Mouse (Mus musculus) lung, embryonic 15.5 days (tissue): Measurements from ENCODE around the gene Mlst8. TPM values are rescaled to one million over a fixed set of nuclear protein-coding genes. Genes with fewer than 3 reads are reported as not detected.

Experiments
- ATAC-seq: fragments of 200-750 bp; cut with Nextera tagmentation; 2 replicates; pipeline ENCODE4 v1.8.0; 2017; ENCODE audit warnings: moderate number of reproducible peaks, borderline replicate concordance; ENCODE audit not compliant: low FRiP score, low TSS enrichment; ENCODE audit errors: extremely low read depth
- H3K27ac ChIP-seq: fragments of 300-500 bp; sonication (generic); 2 replicates; pipeline ENCODE4 v1.5.1; 2015; ENCODE audit warnings: moderate library complexity, mild to moderate bottlenecking, inconsistent platforms
- H3K27me3 ChIP-seq: fragments of 300-500 bp; sonication (generic); 2 replicates; pipeline ENCODE4 v1.6.1; 2015; ENCODE audit warnings: inconsistent platforms
- H3K36me3 ChIP-seq: fragments of 300-500 bp; sonication (generic); 2 replicates; pipeline ENCODE4 v1.6.1; 2015; ENCODE audit warnings: inconsistent platforms
- H3K4me1 ChIP-seq: fragments of 300-500 bp; sonication (generic); 2 replicates; pipeline ENCODE4 v1.6.1; 2015; ENCODE audit warnings: inconsistent platforms
- H3K4me2 ChIP-seq: fragments of 300-500 bp; sonication (generic); 2 replicates; pipeline ENCODE4 v1.6.1; 2015; ENCODE audit warnings: inconsistent platforms, mild to moderate bottlenecking, moderate library complexity
- H3K4me3 ChIP-seq: fragments of 300-500 bp; sonication (generic); 2 replicates; pipeline ENCODE4 v1.5.1; 2015; ENCODE audit warnings: mild to moderate bottlenecking, inconsistent platforms
- H3K9ac ChIP-seq: fragments of 300-500 bp; sonication (generic); 2 replicates; pipeline ENCODE4 v1.6.1; 2015; ENCODE audit warnings: inconsistent platforms
- H3K9me3 ChIP-seq: fragments of 300-500 bp; sonication (generic); 2 replicates; pipeline ENCODE4 v1.6.1; 2016; ENCODE audit warnings: inconsistent platforms
- WGBS: fragments of 180-500 bp; shearing (Covaris S2); methylation state at CpG from one replicate; pipeline ENCODE4 v1.1.7; 2015; 5-methylcytosine and 5-hydroxymethylcytosine counted together
- polyA plus RNA-seq: library from polyadenylated mRNA; unstranded; fragments of >200 nt; fragmentation: Nextera tagmentation; extraction: Ambion mirVana; gene quantifications from 2 replicates; pipeline ENCODE4 v1.2.1, GENCODE M21; 2015

Gene Mlst8
- polyA plus RNA-seq, 1 experiment from 2014 or later: 34.5 TPM

DNA sequence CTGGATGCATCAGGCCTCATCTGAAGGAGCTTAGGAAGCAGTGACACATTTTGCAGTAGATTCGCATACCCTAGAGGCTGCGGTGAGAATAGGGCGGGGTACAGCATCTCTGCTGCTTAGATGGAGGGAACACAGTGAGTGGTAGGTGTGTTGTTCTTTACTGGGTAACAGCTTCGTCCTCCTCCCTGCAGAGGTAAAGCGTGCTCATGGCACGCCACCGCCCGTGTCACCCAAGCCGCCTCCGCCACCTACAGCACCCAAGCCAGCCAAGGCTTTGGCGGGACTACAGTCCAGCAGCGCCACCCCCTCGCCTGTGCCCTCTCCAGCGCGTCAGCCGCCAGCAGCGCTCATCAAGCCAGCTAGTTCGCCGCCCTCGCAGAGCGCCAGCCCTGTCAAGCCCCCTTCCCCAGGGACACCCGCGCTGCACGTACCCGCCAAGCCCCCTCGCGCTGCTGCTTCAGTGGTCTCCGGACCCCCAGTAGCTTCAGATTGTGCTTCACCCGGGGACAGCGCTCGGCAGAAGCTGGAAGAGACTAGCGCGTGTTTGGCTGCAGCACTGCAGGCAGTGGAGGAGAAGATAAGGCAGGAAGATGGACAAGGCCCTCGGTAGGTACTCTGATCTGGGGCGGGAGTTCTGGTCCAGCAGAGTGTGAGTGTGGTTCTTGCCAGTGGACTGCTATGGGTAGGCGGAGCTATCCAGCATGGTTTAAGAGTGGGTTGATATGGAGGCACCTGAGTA, 27.6 kb upstream of the Mlst8 start:
- 0 out of 2 replicates have a peak, but pooled peaks have one; percentile 2 for ATAC-seq
- Histone ChIP-seq H3K9me3 (no peaks in the 10 kb centered on the region), H3K27ac (no peak overlapping the region), H3K4me2 (peak overlapping the region; percentile 41), H3K36me3 (peaks cover 36% of the 10 kb centered on the region), H3K27me3 (no peaks in the 10 kb centered on the region), H3K9ac (0 out of 2 replicates have a peak overlapping the region, but pooled peaks have one; percentile 4), H3K4me1 (peaks cover 4% of the 10 kb centered on the region; the same call in 1 of the 2 replicates), H3K4me3 (no peak overlapping the region)
- WGBS: 25% methylated on average over 36 of the region's 36 CpGs

GRCm38 (mm10) chr17:24505286-24505955, 26.5 kb upstream of the Mlst8 start:
- no peak overlapping the region for H3K4me3 ChIP-seq
- no peak overlapping the region for H3K4me2 ChIP-seq
- H3K27ac ChIP-seq: no peak overlapping the region
- no peak overlapping the region for H3K9ac ChIP-seq
- peaks cover 4% of the 10 kb centered on the region; the same call in 1 of the 2 replicates for H3K4me1 ChIP-seq
- H3K36me3 ChIP-seq: peaks cover 25% of the 10 kb centered on the region
- no peaks in the 10 kb centered on the region for H3K9me3 ChIP-seq
- WGBS: 89% methylated on average over 30 of the region's 30 CpGs
- ATAC-seq: no peak
- H3K27me3 ChIP-seq: no peaks in the 10 kb centered on the region

- H3K4me3 ChIP-seq: no peak overlapping the region
- no peaks in the 10 kb centered on the region for H3K27me3 ChIP-seq
- H3K9ac ChIP-seq: no peak overlapping the region
- H3K9me3 ChIP-seq: no peaks in the 10 kb centered on the region
- peaks cover 4% of the 10 kb centered on the region; the same call in 1 of the 2 replicates for H3K4me1 ChIP-seq
- 83% methylated on average over 10 of the region's 10 CpGs for WGBS
- no peak overlapping the region for H3K4me2 ChIP-seq
- no peak overlapping the region for H3K27ac ChIP-seq
- ATAC-seq: no peak
- peaks cover 12% of the 10 kb centered on the region for H3K36me3 ChIP-seq
These were observed 25.2 kb upstream of the Mlst8 start for GRCm38 (mm10) chr17:24504085-24504484.

- Histone ChIP-seq H3K36me3 (no peaks in the 10 kb centered on the region), H3K9me3 (no peaks in the 10 kb centered on the region), H3K9ac (no peak overlapping the region), H3K27ac (no peak overlapping the region), H3K4me1 (peaks cover 4% of the 10 kb centered on the region; the same call in 1 of the 2 replicates), H3K4me3 (no peak overlapping the region), H3K27me3 (no peaks in the 10 kb centered on the region), H3K4me2 (no peak overlapping the region)
- 40% methylated on average over 11 of the region's 11 CpGs for WGBS
- no peak for ATAC-seq
These were observed 23.3 kb upstream of the Mlst8 start for GRCm38 (mm10) chr17:24502208-24502607.

GRCm38 (mm10) chr17:24496026-24496425, 17.1 kb upstream of the Mlst8 start:
- Histone ChIP-seq H3K27ac (no peak overlapping the region), H3K4me3 (no peak overlapping the region), H3K27me3 (peaks cover 5% of the 10 kb centered on the region; the same call in 1 of the 2 replicates), H3K36me3 (no peaks in the 10 kb centered on the region), H3K9me3 (no peaks in the 10 kb centered on the region), H3K9ac (no peak overlapping the region), H3K4me1 (no peaks in the 10 kb centered on the region), H3K4me2 (no peak overlapping the region)
- ATAC-seq: no peak
- WGBS: 80% methylated on average over 1 of the region's 1 CpGs

- 78% methylated on average over 3 of the region's 3 CpGs for WGBS
- Histone ChIP-seq H3K9me3 (no peaks in the 10 kb centered on the region), H3K4me1 (no peaks in the 10 kb centered on the region), H3K9ac (no peak overlapping the region), H3K4me3 (no peak overlapping the region), H3K36me3 (no peaks in the 10 kb centered on the region), H3K27ac (no peak overlapping the region), H3K4me2 (no peak overlapping the region), H3K27me3 (peaks cover 11% of the 10 kb centered on the region; the same call in 1 of the 2 replicates)
- ATAC-seq: no peak
These were observed 16.6 kb upstream of the Mlst8 start for GRCm38 (mm10) chr17:24495443-24495842.

DNA sequence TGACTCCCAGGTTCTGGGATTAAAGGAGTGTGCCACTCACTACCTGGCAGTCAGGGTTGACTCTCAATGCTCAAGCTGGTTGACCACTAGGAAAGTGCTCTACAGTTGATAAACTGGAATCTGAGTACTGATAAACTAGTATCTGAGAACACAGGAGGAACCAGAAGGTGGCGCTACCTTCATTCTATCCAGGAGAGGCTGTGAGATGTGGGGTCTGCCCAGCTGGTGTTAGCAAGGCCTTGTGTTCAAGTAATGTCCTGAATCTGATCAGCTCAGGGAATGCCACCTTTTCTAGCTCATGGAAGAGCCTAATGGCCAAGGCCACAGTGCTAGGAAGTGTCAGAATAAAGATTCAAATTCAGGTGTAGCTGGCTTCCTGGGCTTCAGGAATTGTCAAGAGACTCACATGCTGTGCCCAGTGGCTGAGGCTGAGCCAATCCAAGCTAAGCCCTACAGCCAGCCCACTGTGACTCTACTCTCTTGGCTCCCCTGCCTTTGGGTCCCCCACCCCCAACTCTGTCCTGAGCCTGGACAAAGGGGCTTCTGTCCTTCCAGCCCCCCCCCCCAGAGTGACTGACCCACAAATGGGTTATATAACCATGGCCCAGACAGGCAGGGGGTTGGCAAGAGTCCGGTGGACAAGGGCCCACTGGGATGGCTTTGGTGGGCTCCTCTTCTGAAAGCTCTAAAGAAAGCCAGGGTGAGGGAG, 15.9 kb upstream of the Mlst8 start:
- ATAC-seq: no peak
- WGBS: 39% methylated on average over 2 of the region's 2 CpGs
- Histone ChIP-seq H3K9me3 (no peaks in the 10 kb centered on the region), H3K36me3 (no peaks in the 10 kb centered on the region), H3K4me1 (no peaks in the 10 kb centered on the region), H3K27ac (no peak overlapping the region), H3K4me3 (no peak overlapping the region), H3K9ac (no peak overlapping the region), H3K4me2 (no peak overlapping the region), H3K27me3 (peaks cover 17% of the 10 kb centered on the region)

DNA sequence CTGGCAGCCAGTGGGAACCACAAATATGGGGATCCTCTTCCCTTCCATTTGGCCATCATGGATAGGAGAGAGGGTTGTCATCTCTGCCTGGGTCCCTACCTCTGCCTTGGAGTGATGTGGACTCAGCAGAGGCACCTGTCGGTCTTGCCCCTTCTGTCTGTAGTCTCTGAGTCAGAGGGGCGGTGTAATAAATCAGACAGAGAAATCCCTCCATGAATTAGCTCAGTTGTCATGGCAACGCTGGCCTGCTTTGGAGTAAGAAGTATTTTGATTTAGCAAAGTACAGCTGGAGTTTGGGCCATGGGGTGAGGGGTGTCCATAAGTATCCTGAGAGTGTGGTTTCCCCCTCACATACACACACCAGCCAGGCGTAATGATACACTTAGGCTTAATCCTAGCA, 11.5 kb upstream of the Mlst8 start:
- ATAC-seq: no peak
- Histone ChIP-seq H3K4me1 (peaks cover 13% of the 10 kb centered on the region), H3K36me3 (no peaks in the 10 kb centered on the region), H3K9ac (no peak overlapping the region), H3K27me3 (peaks cover 44% of the 10 kb centered on the region), H3K9me3 (no peaks in the 10 kb centered on the region), H3K4me2 (no peak overlapping the region), H3K27ac (no peak overlapping the region), H3K4me3 (no peak overlapping the region)
- 75% methylated on average over 4 of the region's 4 CpGs for WGBS

- WGBS: 21% methylated on average over 18 of the region's 19 CpGs
- H3K9ac ChIP-seq: peak overlapping the region; percentile 57; the same call in 1 of the 2 replicates
- H3K27me3 ChIP-seq: peaks cover 44% of the 10 kb centered on the region
- ATAC-seq: no peak
- peaks cover 13% of the 10 kb centered on the region for H3K4me1 ChIP-seq
- H3K9me3 ChIP-seq: no peaks in the 10 kb centered on the region
- H3K27ac ChIP-seq: no peak overlapping the region
- peak overlapping the region; percentile 100 for H3K4me2 ChIP-seq
- peak overlapping the region; percentile 54 for H3K4me3 ChIP-seq
- no peaks in the 10 kb centered on the region for H3K36me3 ChIP-seq
These were observed 10.6 kb upstream of the Mlst8 start for GRCm38 (mm10) chr17:24489265-24490030.

GRCm38 (mm10) chr17:24488662-24489264, 9.9 kb upstream of the Mlst8 start:
- 0% methylated on average over 29 of the region's 81 CpGs for WGBS
- peaks cover 13% of the 10 kb centered on the region for H3K4me1 ChIP-seq
- peaks cover 44% of the 10 kb centered on the region for H3K27me3 ChIP-seq

GRCm38 (mm10) chr17:24488186-24488661, 9.3 kb upstream of the Mlst8 start, which contains the start of gene Caskin1:
Gene Caskin1 (plus strand): TSS chr17:24488601.
- peaks cover 13% of the 10 kb centered on the region for H3K4me1 ChIP-seq
- WGBS: 2% methylated on average over 44 of the region's 45 CpGs
- peak within 1 kb of the TSS; percentile 57 for H3K9ac ChIP-seq
- peaks cover 44% of the 10 kb centered on the region for H3K27me3 ChIP-seq
- ATAC-seq: peak; percentile 43; the same call in 1 of the 2 replicates
- H3K4me3 ChIP-seq: peak within 1 kb of the TSS; percentile 54
- peak within 1 kb of the TSS; percentile 100 for H3K4me2 ChIP-seq
- no peak within 1 kb of the TSS for H3K27ac ChIP-seq
- H3K9me3 ChIP-seq: no peaks in the 10 kb centered on the region
- H3K36me3 ChIP-seq: no peaks in the 10 kb centered on the region

More at GRCm38 (mm10) chr17:24488662-24489264, 9.9 kb upstream of the Mlst8 start:
- Histone ChIP-seq H3K4me2 (peak overlapping the region; percentile 100), H3K27ac (no peak overlapping the region), H3K9me3 (no peaks in the 10 kb centered on the region), H3K36me3 (no peaks in the 10 kb centered on the region), H3K4me3 (peak overlapping the region; percentile 54), H3K9ac (peak overlapping the region; percentile 57)
- peak; percentile 66 for ATAC-seq
